Mouse (Mus musculus) embryonic stem cell, embryonic (primary cell): ENCODE results near the gene Cda.

Source experiments
- CTCF ChIA-PET, 4 experiments: fragments of 300-600 bp in 2 of 4; fragments of 350-600 bp in 2 of 4; sonication (Branson Sonifier 250); formaldehyde crosslinking; loops; one replicate each; lab custom pipeline; 2022; ENCODE audit warnings: inconsistent platforms in 2 of 4; lab: Charles Lee
- POLR2A ChIA-PET, 4 experiments: fragments of 300-600 bp in 2 of 4; fragments of 350-600 bp in 2 of 4; sonication (Branson Sonifier 250); formaldehyde crosslinking; loops; one replicate each; lab custom pipeline; 2022; ENCODE audit warnings: antibody characterized with exemption in 4 of 4, inconsistent platforms in 1 of 4; lab: Charles Lee

Gene Cda

DNA sequence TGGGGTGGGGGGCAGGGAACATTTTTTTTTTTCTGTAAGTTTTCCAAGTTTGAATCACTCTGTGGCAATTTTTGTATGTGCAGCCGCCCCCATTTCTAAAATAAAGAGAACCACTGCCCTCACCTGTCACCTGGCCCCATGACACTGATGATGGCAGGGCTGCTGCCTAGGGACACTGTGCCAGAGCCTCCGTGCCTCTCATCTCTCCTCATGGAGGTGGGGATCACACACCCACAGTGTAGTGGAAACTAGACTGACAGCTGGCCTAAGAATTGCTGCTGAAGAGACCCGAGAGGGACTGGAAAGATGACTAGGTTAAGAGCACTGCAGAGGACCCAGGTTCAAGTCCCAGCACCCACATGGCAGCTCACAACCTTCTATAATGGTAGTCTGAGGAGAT is 55.7 kb downstream of the Cda start:
- CTCF ChIA-PET: interaction anchor here in 2 of 4 experiments (0.7 to 1.8 kb wide), 2 partner anchors 118 to 481 kb away, joined by 3 to 6 read pairs; no protein-coding TSS in a partner anchor
- POLR2A ChIA-PET: interaction anchor here in 1 of 4 experiments (1.1 kb wide), 1 partner anchor 117 kb away, joined by 3 read pairs; no protein-coding TSS in a partner anchor

GRCm38 (mm10) chr4:138311595-138311994 is 56.2 kb downstream of the Cda start:
- POLR2A ChIA-PET: interaction anchor here in 1 of 4 experiments (1.1 kb wide), 1 partner anchor 117 kb away, joined by 3 read pairs; no protein-coding TSS in a partner anchor
- CTCF ChIA-PET: interaction anchor here in 2 of 4 experiments (0.7 to 1.8 kb wide), 8 partner anchors 8 to 544 kb away, joined by 3 to 6 read pairs (median 4); no protein-coding TSS in a partner anchor

- ChIA-PET POLR2A (no interaction called here), CTCF (interaction anchor here (0.5 to 1.8 kb wide), 10 partner anchors 9 to 546 kb away, joined by 3 to 6 read pairs (median 3); no protein-coding TSS in a partner anchor)
Measured at GRCm38 (mm10) chr4:138310311-138310910, 57.4 kb downstream of the Cda start.

DNA sequence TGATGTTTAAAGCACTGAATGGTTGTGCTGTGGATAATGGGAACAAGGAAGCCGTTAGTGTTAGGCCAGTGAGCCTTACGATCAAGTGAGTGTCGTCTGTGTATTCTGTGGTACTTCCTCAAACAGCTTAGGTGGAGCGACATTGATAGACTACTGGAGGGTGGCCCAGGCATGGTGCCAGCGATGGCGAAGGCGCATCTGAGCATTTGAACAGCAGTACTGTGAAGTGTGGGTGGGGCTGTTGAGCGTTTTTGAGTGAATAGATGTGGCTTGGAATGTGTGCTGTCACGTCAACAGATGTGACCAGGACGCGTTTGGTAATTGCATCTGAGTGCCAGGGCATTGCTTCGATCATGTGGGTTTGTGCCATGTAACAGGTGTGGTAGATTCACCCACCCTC is 60.1 kb downstream of the Cda start:
- CTCF ChIA-PET: no interaction called here
- POLR2A ChIA-PET: interaction anchor here in 1 of 4 experiments (0.6 to 1.4 kb wide), 2 partner anchors 18 to 97 kb away, joined by 3 to 6 read pairs; partner anchors contain the start of gene Pink1

DNA sequence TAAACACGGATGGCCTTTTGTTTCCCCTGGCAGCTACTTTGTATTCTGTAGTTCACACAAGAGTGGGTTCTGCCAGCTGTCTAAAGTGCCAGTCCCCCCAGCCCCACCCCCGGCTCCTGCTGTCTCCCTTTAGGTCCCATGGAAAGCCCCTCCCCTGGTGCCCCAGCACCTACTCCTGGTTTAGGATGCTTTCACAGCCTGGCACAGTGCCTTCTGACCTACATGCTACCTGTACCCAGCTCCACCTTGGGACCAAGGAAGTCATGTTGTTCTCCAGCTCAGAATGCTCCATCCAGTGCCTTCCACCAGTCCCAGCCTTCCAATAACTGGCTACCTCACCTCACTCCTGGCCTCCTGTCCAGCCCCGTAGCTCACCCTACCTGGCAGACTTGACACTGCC is 60.8 kb downstream of the Cda start:
- CTCF ChIA-PET: interaction anchor here in 1 of 4 experiments (0.7 kb wide), 1 partner anchor 8 kb away, joined by 4 read pairs; no protein-coding TSS in a partner anchor

GRCm38 (mm10) chr4:138304340-138305104 is 63.3 kb downstream of the Cda start, which contains the start of gene Ddost:
Ddost (plus strand) TSS chr4:138304730.
- POLR2A ChIA-PET: interaction anchor here in 3 of 4 experiments (0.7 to 3.0 kb wide), 19 partner anchors 8 to 888 kb away, joined by 3 to 16 read pairs (median 3); partner anchors contain the start of genes Hp1bp3 (in 2 of the 3), Capzb (in 1 of the 3), Eif4g3 (in 1 of the 3) and Fam43b (in 1 of the 3)
- CTCF ChIA-PET: interaction anchor here (0.7 to 2.8 kb wide), 15 partner anchors 12 to 340 kb away, joined by 3 to 18 read pairs (median 5); no protein-coding TSS in a partner anchor

More for the DNA sequence above, 60.8 kb downstream of the Cda start:
- POLR2A ChIA-PET: no interaction called here

DNA sequence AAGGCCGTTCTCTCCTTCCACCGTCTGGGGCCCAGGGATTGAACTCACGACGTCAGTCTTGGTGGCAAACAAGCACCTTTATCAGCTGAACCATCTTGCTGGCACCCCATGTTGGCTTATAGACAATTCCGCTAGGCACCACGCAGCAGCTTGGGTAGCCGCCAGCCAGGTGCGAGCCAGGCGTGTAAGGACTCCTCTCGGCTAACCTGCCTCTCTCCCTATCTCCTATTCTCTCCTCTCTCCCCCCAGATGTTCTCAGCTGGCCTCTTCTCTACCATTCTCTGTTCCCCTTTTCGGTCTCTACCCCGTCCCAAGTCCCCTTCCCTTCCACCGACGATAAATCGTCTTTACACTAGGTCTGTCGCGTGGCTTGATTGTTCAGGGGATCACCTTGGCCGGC is 64.0 kb downstream of the Cda start:
- ChIA-PET CTCF (interaction anchor here (0.6 to 2.8 kb wide), 12 partner anchors 13 to 1179 kb away, joined by 3 to 18 read pairs (median 6); no protein-coding TSS in a partner anchor), POLR2A (interaction anchor here in 3 of 4 experiments (0.7 to 3.0 kb wide), 14 partner anchors 8 to 889 kb away, joined by 3 to 16 read pairs (median 4); partner anchors contain the start of genes Hp1bp3 (in 2 of the 3), Capzb (in 1 of the 3) and Mul1 (in 1 of the 3))

DNA sequence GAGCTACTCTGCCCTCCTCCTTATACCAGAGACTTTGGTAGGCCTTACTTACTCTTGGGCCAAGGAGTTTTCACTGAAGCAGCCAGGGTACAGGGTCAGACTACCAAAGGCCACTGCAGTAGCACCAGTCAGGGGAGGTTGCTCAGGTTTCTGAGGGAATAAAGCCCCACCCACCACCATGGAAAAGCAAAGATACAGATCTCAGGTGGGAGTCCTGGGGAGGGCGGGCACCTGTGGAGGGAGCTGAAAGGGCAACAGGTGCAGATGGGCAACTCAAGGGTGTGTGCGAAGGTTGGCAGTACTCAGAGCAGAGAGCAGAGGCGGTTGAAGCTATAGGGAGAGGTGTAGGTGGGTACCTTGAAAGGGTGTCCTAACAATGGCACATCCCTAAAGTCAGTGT is 64.8 kb downstream of the Cda start:
- ChIA-PET POLR2A (interaction anchor here in 2 of 4 experiments (0.5 to 3.0 kb wide), 3 partner anchors 12 to 100 kb away, joined by 3 to 16 read pairs (median 3); no protein-coding TSS in a partner anchor), CTCF (interaction anchor here in 2 of 4 experiments (0.9 to 2.8 kb wide), 4 partner anchors 13 to 21 kb away, joined by 3 to 18 read pairs (median 11); no protein-coding TSS in a partner anchor)

- CTCF ChIA-PET: interaction anchor here in 3 of 4 experiments (0.7 to 2.0 kb wide), 8 partner anchors 10 to 698 kb away, joined by 3 to 6 read pairs (median 3); no protein-coding TSS in a partner anchor
- POLR2A ChIA-PET: interaction anchor here in 1 of 4 experiments (0.6 kb wide), 1 partner anchor 61 kb away, joined by 3 read pairs; no protein-coding TSS in a partner anchor
Measured at GRCm38 (mm10) chr4:138301271-138301780, 66.5 kb downstream of the Cda start.

DNA sequence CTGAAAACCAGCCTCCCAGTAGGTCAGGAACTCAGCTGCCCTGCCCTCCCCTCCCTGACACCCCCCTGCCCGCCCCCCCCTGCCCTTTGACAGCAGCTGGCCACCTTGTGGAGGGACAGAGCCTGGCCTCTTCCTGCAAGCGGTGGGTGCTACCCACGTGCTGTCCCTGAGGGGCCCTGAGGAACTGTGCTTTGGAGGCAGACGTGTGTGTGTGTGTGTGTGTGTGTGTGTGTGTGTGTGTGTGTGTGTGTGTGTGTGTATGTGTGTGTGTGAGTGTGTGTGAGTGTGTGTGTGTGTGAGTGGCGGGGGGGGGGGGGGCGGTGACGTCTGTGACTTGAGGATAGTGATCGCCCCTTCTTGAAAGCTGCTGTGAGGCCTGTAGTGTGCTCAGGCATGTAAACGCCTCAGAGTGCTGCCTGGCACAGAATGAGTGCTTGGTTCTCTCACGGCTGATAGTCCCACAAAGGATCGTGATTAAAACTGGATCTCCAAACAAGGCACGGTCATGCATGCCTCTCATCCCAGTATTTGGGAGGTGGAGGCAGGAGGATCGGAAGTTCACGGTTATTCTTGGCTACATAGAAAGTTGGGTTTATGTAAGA is 73.7 kb downstream of the Cda start:
- CTCF ChIA-PET: interaction anchor here in 3 of 4 experiments (0.6 to 1.0 kb wide), 5 partner anchors 11 to 562 kb away, joined by 3 to 6 read pairs (median 3); no protein-coding TSS in a partner anchor
- POLR2A ChIA-PET: interaction anchor here in 2 of 4 experiments (1.0 to 1.2 kb wide), 2 partner anchors 10 to 106 kb away, joined by 3 read pairs; partner anchors contain the start of gene Ddost (in 1 of the 2)

GRCm38 (mm10) chr4:138293261-138293948 is 74.4 kb downstream of the Cda start:
- CTCF ChIA-PET: interaction anchor here in 3 of 4 experiments (0.6 to 1.0 kb wide), 5 partner anchors 10 to 563 kb away, joined by 3 to 6 read pairs (median 3); no protein-coding TSS in a partner anchor
- POLR2A ChIA-PET: interaction anchor here in 3 of 4 experiments (0.5 to 1.2 kb wide), 3 partner anchors 11 to 582 kb away, joined by 3 to 4 read pairs (median 3); partner anchors contain the start of gene Ddost (in 1 of the 3)

- ChIA-PET CTCF (interaction anchor here in 3 of 4 experiments (0.6 to 0.9 kb wide), 4 partner anchors 8 to 22 kb away, joined by 3 to 4 read pairs (median 3); partner anchors contain the start of gene Ddost (in 1 of the 3)), POLR2A (interaction anchor here in 2 of 4 experiments (0.6 to 0.7 kb wide), 2 partner anchors 33 to 169 kb away, joined by 3 to 5 read pairs; no protein-coding TSS in a partner anchor)
Measured at GRCm38 (mm10) chr4:138292028-138292427, 75.8 kb downstream of the Cda start.

DNA sequence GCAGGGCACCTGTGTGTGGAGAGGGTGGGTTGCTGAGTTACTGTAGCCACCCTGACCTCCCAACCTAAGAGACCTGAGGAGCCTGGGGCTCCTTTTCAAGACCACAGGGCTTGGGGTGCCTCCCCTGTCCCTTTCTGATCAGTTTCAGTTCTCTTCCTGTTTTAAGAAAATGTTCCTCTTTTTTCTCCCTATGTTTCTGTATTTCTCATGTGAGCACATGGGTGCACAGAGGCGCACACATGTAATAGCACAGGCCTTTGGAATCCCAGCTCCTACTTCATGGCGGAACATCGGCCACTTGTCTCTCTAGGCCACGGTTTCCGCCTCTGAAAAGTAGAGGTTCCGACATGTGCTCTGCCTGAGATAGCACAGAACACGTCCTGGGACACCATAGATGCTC is 79.1 kb downstream of the Cda start:
- POLR2A ChIA-PET: interaction anchor here in 1 of 4 experiments (1.0 kb wide), 1 partner anchor 10 kb away, joined by 3 read pairs; no protein-coding TSS in a partner anchor

More for the DNA sequence above, 79.1 kb downstream of the Cda start:
- CTCF ChIA-PET: interaction anchor here in 2 of 4 experiments (0.5 to 1.3 kb wide), 2 partner anchors 27 to 168 kb away, joined by 4 to 15 read pairs; no protein-coding TSS in a partner anchor
